Mouse (Mus musculus) limb, embryonic 13.5 days (tissue): ENCODE measurements at regions not wholly inside any gene's neighbourhood (a gene's known extent, or its start where the extent isn't known, plus 50 kb on each side); places are given as distances from the start of the nearest gene placed in this dataset.
A peak's percentile ranks its signal among the peaks of the same experiment; 100 is the strongest.

Source experiments
- ATAC-seq: fragments of 200-750 bp; cut with Nextera tagmentation; 2 replicates; pipeline ENCODE4 v1.8.0; 2017; ENCODE audit warnings: low read depth, moderate number of reproducible peaks, moderate TSS enrichment; ENCODE audit not compliant: low FRiP score
- H3K27ac ChIP-seq: fragments of 300-500 bp; sonication (generic); 2 replicates; pipeline ENCODE4 v1.5.1; 2015; ENCODE audit warnings: inconsistent platforms, mild to moderate bottlenecking, moderate library complexity
- H3K27me3 ChIP-seq: fragments of 300-500 bp; sonication (generic); 2 replicates; pipeline ENCODE4 v1.6.1; 2015; ENCODE audit warnings: mild to moderate bottlenecking, inconsistent platforms
- H3K36me3 ChIP-seq: fragments of 300-500 bp; sonication (generic); 2 replicates; pipeline ENCODE4 v1.6.1; 2015; ENCODE audit warnings: inconsistent platforms, mild to moderate bottlenecking, moderate library complexity
- H3K4me1 ChIP-seq: fragments of 300-500 bp; sonication (generic); 2 replicates; pipeline ENCODE4 v1.6.1; 2015; ENCODE audit warnings: inconsistent platforms
- H3K4me2 ChIP-seq: fragments of 300-500 bp; sonication (generic); replicated peaks from 2 replicates; pipeline ENCODE4 v1.6.1; 2015; ENCODE audit warnings: inconsistent platforms, mild to moderate bottlenecking, moderate library complexity
- H3K4me3 ChIP-seq: fragments of 300-500 bp; sonication (generic); 2 replicates; pipeline ENCODE4 v1.5.1; 2015; ENCODE audit warnings: moderate library complexity, mild to moderate bottlenecking, inconsistent platforms
- H3K9ac ChIP-seq: fragments of 300-500 bp; sonication (generic); 2 replicates; pipeline ENCODE4 v1.6.1; 2015; ENCODE audit warnings: mild to moderate bottlenecking, inconsistent platforms
- H3K9me3 ChIP-seq: fragments of 300-500 bp; sonication (generic); 2 replicates; pipeline ENCODE4 v1.6.1; 2016; ENCODE audit warnings: inconsistent platforms
- WGBS: fragments of 180-500 bp; shearing (Covaris S2); methylation state at CpG from one replicate; pipeline ENCODE4 v1.1.7; 2015; 5-methylcytosine and 5-hydroxymethylcytosine counted together

GRCm38 (mm10) chr13:110450526-110450925, 55.7 kb downstream of the Plk2 start:
- H3K36me3 ChIP-seq: no peaks in the 10 kb centered on the region
- ATAC-seq: no peak
- H3K9me3 ChIP-seq: no peaks in the 10 kb centered on the region
- 67% methylated on average over 1 of the region's 1 CpGs for WGBS
- no peak overlapping the region for H3K4me2 ChIP-seq
- no peak overlapping the region for H3K4me3 ChIP-seq
- no peaks in the 10 kb centered on the region for H3K27me3 ChIP-seq
- no peak overlapping the region for H3K27ac ChIP-seq
- peaks cover 10% of the 10 kb centered on the region for H3K4me1 ChIP-seq
- H3K9ac ChIP-seq: no peak overlapping the region

- 52% methylated on average over 6 of the region's 6 CpGs for WGBS
- no peaks in the 10 kb centered on the region for H3K36me3 ChIP-seq
- no peak overlapping the region for H3K9ac ChIP-seq
- no peak overlapping the region for H3K4me2 ChIP-seq
- no peaks in the 10 kb centered on the region for H3K9me3 ChIP-seq
- peaks cover 9% of the 10 kb centered on the region for H3K4me1 ChIP-seq
- H3K4me3 ChIP-seq: no peak overlapping the region
- no peak overlapping the region for H3K27ac ChIP-seq
- no peaks in the 10 kb centered on the region for H3K27me3 ChIP-seq
- no peak for ATAC-seq
Observed at GRCm38 (mm10) chr13:110452009-110452525, 57.2 kb downstream of the Plk2 start.

GRCm38 (mm10) chr13:110455085-110455484, 60.2 kb downstream of the Plk2 start:
- 72% methylated on average over 4 of the region's 4 CpGs for WGBS
- Histone ChIP-seq H3K36me3 (no peaks in the 10 kb centered on the region), H3K27me3 (no peaks in the 10 kb centered on the region), H3K27ac (no peak overlapping the region), H3K4me3 (no peak overlapping the region), H3K4me2 (no peak overlapping the region), H3K9ac (no peak overlapping the region), H3K4me1 (peaks cover 9% of the 10 kb centered on the region), H3K9me3 (no peaks in the 10 kb centered on the region)
- no peak for ATAC-seq

- WGBS: 69% methylated on average over 5 of the region's 5 CpGs
- H3K27ac ChIP-seq: no peak overlapping the region
- no peak overlapping the region for H3K4me3 ChIP-seq
- H3K4me2 ChIP-seq: no peak overlapping the region
- no peaks in the 10 kb centered on the region for H3K27me3 ChIP-seq
- no peak for ATAC-seq
- no peaks in the 10 kb centered on the region for H3K9me3 ChIP-seq
- no peaks in the 10 kb centered on the region for H3K36me3 ChIP-seq
- H3K9ac ChIP-seq: no peak overlapping the region
- H3K4me1 ChIP-seq: peaks cover 9% of the 10 kb centered on the region
Observed at GRCm38 (mm10) chr13:110455569-110456196, 60.8 kb downstream of the Plk2 start.

GRCm38 (mm10) chr13:110458701-110459100, 63.9 kb downstream of the Plk2 start:
- WGBS: 74% methylated on average over 4 of the region's 4 CpGs
- no peak for ATAC-seq

GRCm38 (mm10) chr13:110461581-110461980, 66.7 kb downstream of the Plk2 start:
- H3K9ac ChIP-seq: no peak overlapping the region
- H3K36me3 ChIP-seq: no peaks in the 10 kb centered on the region
- H3K27me3 ChIP-seq: no peaks in the 10 kb centered on the region
- H3K4me3 ChIP-seq: no peak overlapping the region
- 54% methylated on average over 13 of the region's 13 CpGs for WGBS
- no peak for ATAC-seq
- no peak overlapping the region for H3K4me2 ChIP-seq
- no peaks in the 10 kb centered on the region for H3K9me3 ChIP-seq
- H3K27ac ChIP-seq: no peak overlapping the region
- H3K4me1 ChIP-seq: no peaks in the 10 kb centered on the region

More at GRCm38 (mm10) chr13:110458701-110459100, 63.9 kb downstream of the Plk2 start:
- Histone ChIP-seq H3K4me3 (no peak overlapping the region), H3K36me3 (no peaks in the 10 kb centered on the region), H3K4me1 (peaks cover 5% of the 10 kb centered on the region), H3K9me3 (no peaks in the 10 kb centered on the region), H3K4me2 (no peak overlapping the region), H3K27me3 (no peaks in the 10 kb centered on the region), H3K9ac (no peak overlapping the region), H3K27ac (no peak overlapping the region)

GRCm38 (mm10) chr13:110471526-110471925, 76.7 kb downstream of the Plk2 start:
- H3K4me3 ChIP-seq: no peak overlapping the region
- 0 out of 2 replicates have a peak, but pooled peaks cover 6% of the 10 kb centered on the region for H3K9me3 ChIP-seq
- H3K4me1 ChIP-seq: peaks cover 8% of the 10 kb centered on the region; the same call in 1 of the 2 replicates
- no peaks in the 10 kb centered on the region for H3K27me3 ChIP-seq
- no peak overlapping the region for H3K4me2 ChIP-seq
- H3K27ac ChIP-seq: no peak overlapping the region
- no peak overlapping the region for H3K9ac ChIP-seq
- H3K36me3 ChIP-seq: no peaks in the 10 kb centered on the region
- WGBS: 36% methylated on average over 4 of the region's 4 CpGs
- ATAC-seq: no peak

- H3K36me3 ChIP-seq: no peaks in the 10 kb centered on the region
- 93% methylated on average over 5 of the region's 5 CpGs for WGBS
Observed at GRCm38 (mm10) chr13:110477709-110478108, 82.9 kb downstream of the Plk2 start.

GRCm38 (mm10) chr13:110484358-110484940, 89.6 kb downstream of the Plk2 start:
- no peaks in the 10 kb centered on the region for H3K9me3 ChIP-seq
- WGBS: 75% methylated on average over 5 of the region's 6 CpGs
- ATAC-seq: no peak
- no peaks in the 10 kb centered on the region for H3K27me3 ChIP-seq
- no peaks in the 10 kb centered on the region for H3K36me3 ChIP-seq
- H3K4me1 ChIP-seq: no peaks in the 10 kb centered on the region
- H3K27ac ChIP-seq: no peak overlapping the region
- no peak overlapping the region for H3K9ac ChIP-seq
- no peak overlapping the region for H3K4me2 ChIP-seq
- H3K4me3 ChIP-seq: no peak overlapping the region

More at GRCm38 (mm10) chr13:110477709-110478108, 82.9 kb downstream of the Plk2 start:
- Histone ChIP-seq H3K27me3 (no peaks in the 10 kb centered on the region), H3K4me2 (no peak overlapping the region), H3K9me3 (0 out of 2 replicates have a peak, but pooled peaks cover 6% of the 10 kb centered on the region), H3K4me3 (no peak overlapping the region), H3K27ac (no peak overlapping the region), H3K4me1 (no peaks in the 10 kb centered on the region), H3K9ac (no peak overlapping the region)
- no peak for ATAC-seq

- Histone ChIP-seq H3K4me1 (peaks cover 3% of the 10 kb centered on the region; the same call in 1 of the 2 replicates), H3K27me3 (no peaks in the 10 kb centered on the region), H3K27ac (no peak overlapping the region), H3K9ac (no peak overlapping the region), H3K9me3 (no peaks in the 10 kb centered on the region), H3K4me2 (no peak overlapping the region), H3K36me3 (no peaks in the 10 kb centered on the region), H3K4me3 (no peak overlapping the region)
- WGBS: 94% methylated on average over 1 of the region's 1 CpGs
- no peak for ATAC-seq
Observed at GRCm38 (mm10) chr13:110485515-110485914, 90.7 kb downstream of the Plk2 start.

- Histone ChIP-seq H3K4me3 (no peak overlapping the region), H3K27me3 (no peaks in the 10 kb centered on the region), H3K9ac (no peak overlapping the region), H3K4me1 (peaks cover 13% of the 10 kb centered on the region), H3K27ac (no peak overlapping the region), H3K9me3 (no peaks in the 10 kb centered on the region), H3K36me3 (no peaks in the 10 kb centered on the region), H3K4me2 (no peak overlapping the region)
- 52% methylated on average over 2 of the region's 2 CpGs for WGBS
- ATAC-seq: no peak
Observed at GRCm38 (mm10) chr13:110490166-110490565, 95.3 kb downstream of the Plk2 start.

GRCm38 (mm10) chr13:110492296-110493001, 97.6 kb downstream of the Plk2 start:
- Histone ChIP-seq H3K4me3 (no peak overlapping the region), H3K36me3 (no peaks in the 10 kb centered on the region), H3K9me3 (no peaks in the 10 kb centered on the region), H3K27me3 (no peaks in the 10 kb centered on the region), H3K4me1 (peaks cover 13% of the 10 kb centered on the region), H3K9ac (no peak overlapping the region), H3K4me2 (peak overlapping the region; percentile 28; the same call in 1 of the 2 replicates), H3K27ac (no peak overlapping the region)
- no peak for ATAC-seq
- 41% methylated on average over 9 of the region's 9 CpGs for WGBS
